Mouse (Mus musculus) neural tube, embryonic 15.5 days (tissue): Measurements from ENCODE around the gene Rnf41. TPM values are rescaled to one million over a fixed set of nuclear protein-coding genes. Genes with fewer than 3 reads are reported as not detected.

Source experiments
- ATAC-seq: fragments of 200-750 bp; cut with Nextera tagmentation; 2 replicates; pipeline ENCODE4 v1.8.0; 2017; ENCODE audit warnings: mild to moderate bottlenecking, moderate TSS enrichment, moderate library complexity; ENCODE audit not compliant: low FRiP score
- H3K27ac ChIP-seq: fragments of 300-500 bp; sonication (generic); replicated peaks from 2 replicates; pipeline ENCODE4 v1.5.1; 2015; ENCODE audit warnings: mild to moderate bottlenecking, inconsistent platforms
- H3K27me3 ChIP-seq: fragments of 300-500 bp; sonication (generic); replicated peaks from 2 replicates; pipeline ENCODE4 v1.6.1; 2015; ENCODE audit warnings: inconsistent platforms
- H3K36me3 ChIP-seq: fragments of 300-500 bp; sonication (generic); 2 replicates; pipeline ENCODE4 v1.6.1; 2015; ENCODE audit warnings: inconsistent platforms
- H3K4me1 ChIP-seq: fragments of 300-500 bp; sonication (generic); 2 replicates; pipeline ENCODE4 v1.6.1; 2015; ENCODE audit warnings: inconsistent platforms
- H3K4me2 ChIP-seq: fragments of 300-500 bp; sonication (generic); 2 replicates; pipeline ENCODE4 v1.6.1; 2015; ENCODE audit warnings: inconsistent platforms, mild to moderate bottlenecking, moderate library complexity
- H3K4me3 ChIP-seq: fragments of 300-500 bp; sonication (generic); replicated peaks from 2 replicates; pipeline ENCODE4 v1.5.1; 2015; ENCODE audit warnings: mild to moderate bottlenecking, inconsistent platforms
- H3K9ac ChIP-seq: fragments of 300-500 bp; sonication (generic); replicated peaks from 2 replicates; pipeline ENCODE4 v1.6.1; 2015; ENCODE audit warnings: mild to moderate bottlenecking, inconsistent platforms
- H3K9me3 ChIP-seq: fragments of 300-500 bp; sonication (generic); replicated peaks from 2 replicates; pipeline ENCODE4 v1.6.1; 2016; ENCODE audit warnings: inconsistent platforms
- WGBS: fragments of 180-500 bp; shearing (Covaris S2); methylation state at CpG from one replicate; pipeline ENCODE4 v1.1.7; 2015; ENCODE audit warnings: mixed read lengths; 5-methylcytosine and 5-hydroxymethylcytosine counted together
- polyA plus RNA-seq: library from polyadenylated mRNA; unstranded; fragments of >200 nt; fragmentation: Nextera tagmentation; extraction: Ambion mirVana; gene quantifications from 2 replicates; pipeline ENCODE4 v1.2.1, GENCODE M21; 2015

Rnf41 gene
- polyA plus RNA-seq, 1 experiment from 2014 or later: 80.5 TPM

DNA sequence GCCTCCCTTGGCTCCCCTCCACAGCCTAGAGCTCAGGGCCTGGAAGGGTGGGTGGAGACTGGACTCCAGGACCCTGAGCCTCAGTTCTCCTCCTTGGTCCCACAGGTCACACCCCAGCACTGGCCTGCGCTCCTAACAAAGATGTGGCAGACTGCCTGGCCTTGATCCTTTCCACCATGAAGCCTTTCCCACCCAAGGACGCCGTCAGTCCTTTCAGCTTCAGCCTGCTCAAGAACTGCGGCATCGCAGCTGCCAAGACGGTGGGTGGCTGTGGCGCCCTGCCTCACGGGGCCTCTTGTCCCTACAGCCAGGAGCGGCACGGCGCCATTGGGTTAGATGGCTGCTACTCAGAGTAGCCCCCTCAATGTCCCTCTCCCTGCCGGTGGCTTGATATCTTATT lies 21.1 kb upstream of the Rnf41 start:
- no peak overlapping the region for H3K27ac ChIP-seq
- H3K9me3 ChIP-seq: no peaks in the 10 kb centered on the region
- H3K9ac ChIP-seq: no peak overlapping the region
- no peaks in the 10 kb centered on the region for H3K27me3 ChIP-seq
- H3K4me3 ChIP-seq: no peak overlapping the region
- ATAC-seq: no peak
- peaks cover 88% of the 10 kb centered on the region for H3K36me3 ChIP-seq
- WGBS: 93% methylated on average over 12 of the region's 12 CpGs
- H3K4me2 ChIP-seq: no peak overlapping the region
- H3K4me1 ChIP-seq: no peaks in the 10 kb centered on the region

DNA sequence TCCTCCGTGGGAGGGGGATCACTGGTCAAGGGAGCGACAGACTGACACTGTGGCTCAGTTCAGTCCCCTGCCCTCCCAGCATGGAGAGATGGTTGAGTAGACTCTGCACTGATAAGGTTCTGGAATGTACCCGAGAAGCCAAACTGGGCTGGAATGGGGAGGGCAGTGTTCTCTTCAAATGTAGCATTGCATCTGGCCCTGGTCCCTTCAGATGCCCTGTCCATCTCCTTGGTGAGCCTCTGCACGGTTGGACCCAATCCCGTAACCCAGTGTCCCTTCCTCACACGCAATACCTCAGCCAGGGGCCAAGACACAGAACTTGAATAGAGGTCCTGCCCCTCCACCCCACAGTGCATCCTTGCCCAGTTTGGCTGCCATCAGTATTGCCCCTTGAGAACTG lies 19.6 kb upstream of the Rnf41 start:
- H3K27ac ChIP-seq: no peak overlapping the region
- no peak for ATAC-seq
- WGBS: 85% methylated on average over 6 of the region's 6 CpGs
- peaks cover 74% of the 10 kb centered on the region for H3K36me3 ChIP-seq
- no peak overlapping the region for H3K9ac ChIP-seq
- no peaks in the 10 kb centered on the region for H3K4me1 ChIP-seq
- no peaks in the 10 kb centered on the region for H3K9me3 ChIP-seq
- H3K4me2 ChIP-seq: no peak overlapping the region
- H3K27me3 ChIP-seq: no peaks in the 10 kb centered on the region
- H3K4me3 ChIP-seq: no peak overlapping the region

DNA sequence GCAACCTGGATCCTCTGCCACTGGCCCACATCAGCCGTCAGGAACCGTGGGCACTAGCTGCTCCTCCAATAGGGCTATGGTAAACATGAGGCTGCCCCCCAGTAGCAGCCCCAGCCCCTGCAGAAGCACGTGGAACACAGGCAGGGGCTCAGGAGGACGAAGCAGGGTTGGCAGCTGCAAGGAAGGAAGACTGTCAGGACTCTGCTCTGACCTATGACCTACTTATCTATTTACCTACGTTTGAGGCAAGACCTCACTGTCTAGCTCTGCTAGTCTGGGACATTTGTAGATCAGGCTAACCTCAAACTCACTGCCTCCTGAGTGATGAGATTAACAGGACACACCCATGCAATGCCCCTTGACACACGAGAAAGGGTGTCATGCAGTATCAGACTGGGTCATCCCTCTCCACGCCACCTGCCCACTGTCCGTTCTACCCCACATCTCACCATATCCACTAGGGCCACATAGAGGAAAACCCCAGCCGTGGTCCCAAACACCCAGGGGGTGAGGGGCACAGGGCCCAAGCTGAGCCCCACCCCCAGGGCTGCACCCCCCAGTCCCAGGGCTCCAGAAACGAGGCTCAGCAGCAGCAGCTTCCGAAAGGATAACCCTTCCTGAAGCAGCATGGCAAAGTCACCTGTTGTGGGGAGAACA lies 15.3 kb upstream of the Rnf41 start:
- peaks cover 31% of the 10 kb centered on the region for H3K36me3 ChIP-seq
- no peaks in the 10 kb centered on the region for H3K9me3 ChIP-seq
- no peak for ATAC-seq
- no peaks in the 10 kb centered on the region for H3K27me3 ChIP-seq
- H3K27ac ChIP-seq: no peak overlapping the region
- H3K4me1 ChIP-seq: no peaks in the 10 kb centered on the region
- WGBS: 78% methylated on average over 11 of the region's 11 CpGs
- no peak overlapping the region for H3K4me2 ChIP-seq
- no peak overlapping the region for H3K9ac ChIP-seq
- H3K4me3 ChIP-seq: no peak overlapping the region

DNA sequence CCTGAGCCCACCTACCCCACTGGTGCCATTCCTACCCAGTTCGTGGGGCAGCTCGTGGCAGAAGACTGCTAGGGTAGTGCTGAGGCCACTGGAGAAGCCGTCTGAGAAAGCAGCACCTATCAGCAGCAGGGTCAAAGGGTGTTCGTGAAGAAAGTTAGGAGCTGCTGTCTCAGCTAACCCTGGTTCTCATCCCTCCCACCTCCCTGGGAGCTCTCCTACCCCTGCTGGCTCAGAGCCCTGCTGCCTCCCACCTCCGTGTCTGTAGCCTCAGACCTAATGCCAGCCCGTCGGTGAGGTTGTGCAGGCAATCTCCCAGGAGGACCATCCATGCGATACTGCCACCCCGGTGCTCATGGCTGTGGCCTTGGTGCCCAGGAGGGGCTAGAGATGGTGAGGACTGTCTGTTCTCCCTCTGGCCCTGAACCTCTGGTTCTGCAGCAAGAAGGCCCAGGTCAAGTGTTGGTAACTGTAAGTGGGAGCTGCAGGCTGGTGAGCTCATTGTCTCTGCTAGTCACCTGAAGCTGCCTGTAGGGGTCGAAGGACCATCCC lies 14.7 kb upstream of the Rnf41 start:
- no peak for ATAC-seq
- H3K36me3 ChIP-seq: peaks cover 27% of the 10 kb centered on the region
- 65% methylated on average over 10 of the region's 10 CpGs for WGBS
- H3K9ac ChIP-seq: no peak overlapping the region
- no peak overlapping the region for H3K27ac ChIP-seq
- no peak overlapping the region for H3K4me2 ChIP-seq
- no peaks in the 10 kb centered on the region for H3K9me3 ChIP-seq
- H3K4me1 ChIP-seq: no peaks in the 10 kb centered on the region
- H3K27me3 ChIP-seq: no peaks in the 10 kb centered on the region
- H3K4me3 ChIP-seq: no peak overlapping the region

DNA sequence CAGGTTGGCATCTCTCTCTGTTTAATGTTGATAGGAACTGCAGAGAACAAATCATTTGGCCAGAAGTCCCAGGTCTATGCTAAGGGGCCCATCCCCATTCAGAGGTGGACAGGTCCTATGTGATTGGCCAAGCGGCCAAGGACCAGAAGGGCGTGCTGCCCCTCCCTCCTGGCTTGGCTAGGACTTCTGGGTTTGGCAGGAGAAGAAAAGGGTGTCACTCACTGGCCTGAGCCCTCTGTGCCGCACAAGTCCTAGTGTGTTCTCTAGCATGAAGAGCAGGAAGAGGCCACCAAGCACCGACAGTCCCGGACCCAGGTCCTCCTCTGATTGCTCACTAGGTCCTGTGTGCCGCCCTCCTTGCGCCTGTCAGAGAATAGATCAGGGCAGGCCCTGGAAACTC lies 14.0 kb upstream of the Rnf41 start:
- no peaks in the 10 kb centered on the region for H3K9me3 ChIP-seq
- WGBS: 61% methylated on average over 7 of the region's 7 CpGs
- H3K4me2 ChIP-seq: no peak overlapping the region
- no peaks in the 10 kb centered on the region for H3K4me1 ChIP-seq
- peaks cover 21% of the 10 kb centered on the region for H3K36me3 ChIP-seq
- no peak overlapping the region for H3K27ac ChIP-seq
- no peaks in the 10 kb centered on the region for H3K27me3 ChIP-seq
- no peak overlapping the region for H3K4me3 ChIP-seq
- ATAC-seq: no peak
- H3K9ac ChIP-seq: no peak overlapping the region

DNA sequence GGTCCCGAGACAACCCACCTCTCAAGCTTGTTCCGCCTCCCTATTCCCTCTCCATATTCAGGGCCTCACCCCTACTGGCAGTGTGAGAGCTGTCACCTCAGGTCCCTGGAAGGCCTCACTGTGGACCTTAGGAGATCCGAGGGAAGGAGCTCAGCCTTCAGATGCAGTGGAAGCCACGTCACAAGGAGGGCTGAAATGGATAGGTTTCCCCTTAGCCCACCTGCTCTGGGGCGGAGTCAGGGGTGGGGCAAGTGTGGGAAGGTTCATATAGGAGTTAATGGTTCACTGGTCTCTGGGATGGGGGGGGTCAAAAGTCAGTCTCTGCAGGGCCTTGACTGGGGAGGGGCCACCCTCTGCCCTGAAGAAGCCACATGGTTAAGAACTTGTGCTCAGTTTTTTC lies 11.1 kb upstream of the Rnf41 start:
- Histone ChIP-seq H3K9ac (no peak overlapping the region), H3K4me2 (no peak overlapping the region), H3K4me1 (no peaks in the 10 kb centered on the region), H3K36me3 (peaks cover 6% of the 10 kb centered on the region; the same call in 1 of the 2 replicates), H3K27me3 (no peaks in the 10 kb centered on the region), H3K9me3 (no peaks in the 10 kb centered on the region), H3K4me3 (no peak overlapping the region), H3K27ac (no peak overlapping the region)
- WGBS: 36% methylated on average over 5 of the region's 5 CpGs
- ATAC-seq: no peak

DNA sequence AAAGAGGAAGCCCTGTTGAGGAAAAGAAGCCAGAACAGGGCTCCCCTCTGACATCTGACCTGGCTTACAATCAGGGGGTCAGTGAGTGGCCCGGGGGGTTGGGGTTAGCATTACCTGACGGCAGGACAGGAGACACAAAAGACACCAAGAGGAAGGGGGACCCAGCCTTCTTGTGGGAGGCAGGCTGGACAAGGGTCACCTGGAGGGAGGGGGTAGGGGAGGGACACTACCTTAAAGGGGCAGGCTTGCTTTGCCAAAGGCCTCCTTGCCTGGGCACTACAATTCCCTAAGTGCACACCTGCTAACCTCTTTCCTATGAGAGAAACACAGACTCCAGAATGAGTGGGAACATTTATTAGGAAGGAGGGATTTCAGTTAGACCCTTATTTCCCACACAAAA lies 10.4 kb upstream of the Rnf41 start, which contains the start of gene Slc39a5:
TSS of gene Slc39a5 (minus strand) at position 174 of the 400 bp plus-strand sequence.
- Histone ChIP-seq H3K4me1 (no peaks in the 10 kb centered on the region), H3K9me3 (no peaks in the 10 kb centered on the region), H3K4me2 (no peak within 1 kb of the TSS), H3K9ac (no peak within 1 kb of the TSS), H3K27me3 (no peaks in the 10 kb centered on the region), H3K27ac (no peak within 1 kb of the TSS), H3K4me3 (no peak within 1 kb of the TSS), H3K36me3 (peaks cover 8% of the 10 kb centered on the region)
- ATAC-seq: no peak
- WGBS: 8% methylated on average over 2 of the region's 2 CpGs

DNA sequence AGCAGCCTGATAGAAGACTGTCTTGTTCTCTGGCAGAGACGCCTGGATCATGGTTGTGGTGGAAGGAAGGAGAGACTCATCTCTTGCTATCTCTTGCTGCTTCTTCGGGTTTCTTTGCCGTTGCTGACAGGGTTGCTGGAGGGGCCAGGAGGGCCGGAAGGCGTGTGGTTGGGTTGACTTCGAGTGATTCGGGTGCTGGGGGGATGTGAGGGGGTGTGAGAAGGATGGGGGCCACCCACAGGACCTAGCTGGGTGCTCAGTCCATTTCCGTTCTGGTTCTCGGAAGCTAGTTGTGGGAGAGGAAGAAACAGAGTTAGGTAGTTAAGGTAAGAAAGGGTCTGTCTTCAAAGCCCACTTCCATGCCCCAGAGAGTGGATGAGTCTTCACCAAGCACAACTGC lies 9.8 kb upstream of the Rnf41 start:
- H3K9me3 ChIP-seq: no peaks in the 10 kb centered on the region
- WGBS: 81% methylated on average over 9 of the region's 9 CpGs
- no peak overlapping the region for H3K27ac ChIP-seq
- H3K9ac ChIP-seq: no peak overlapping the region
- ATAC-seq: no peak
- H3K4me3 ChIP-seq: no peak overlapping the region
- H3K4me1 ChIP-seq: no peaks in the 10 kb centered on the region
- H3K4me2 ChIP-seq: no peak overlapping the region
- H3K27me3 ChIP-seq: no peaks in the 10 kb centered on the region
- H3K36me3 ChIP-seq: peaks cover 14% of the 10 kb centered on the region

DNA sequence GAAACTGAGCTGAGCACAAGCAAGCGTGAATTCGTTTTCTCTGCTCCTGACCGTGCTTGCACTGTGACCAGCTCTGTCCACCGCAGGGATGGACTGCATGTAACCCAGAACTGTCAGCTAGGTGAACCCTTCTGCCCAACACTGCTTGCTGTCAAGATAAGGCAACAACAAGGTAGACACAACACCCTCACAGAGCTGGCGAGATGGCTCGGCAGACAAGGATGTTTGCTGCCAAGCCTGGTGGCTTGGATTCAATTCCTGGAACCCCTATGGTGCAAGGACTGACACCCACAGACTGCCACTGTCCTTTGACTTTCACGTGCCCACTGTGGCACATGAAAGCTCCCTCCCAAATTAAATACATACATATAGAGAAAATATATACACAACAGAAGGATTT lies 7.5 kb upstream of the Rnf41 start:
- Histone ChIP-seq H3K27me3 (no peaks in the 10 kb centered on the region), H3K36me3 (peaks cover 16% of the 10 kb centered on the region), H3K4me3 (no peak overlapping the region), H3K9me3 (no peaks in the 10 kb centered on the region), H3K4me1 (peaks cover 11% of the 10 kb centered on the region), H3K9ac (no peak overlapping the region), H3K27ac (no peak overlapping the region), H3K4me2 (no peak overlapping the region)
- no peak for ATAC-seq
- WGBS: 92% methylated on average over 7 of the region's 7 CpGs

DNA sequence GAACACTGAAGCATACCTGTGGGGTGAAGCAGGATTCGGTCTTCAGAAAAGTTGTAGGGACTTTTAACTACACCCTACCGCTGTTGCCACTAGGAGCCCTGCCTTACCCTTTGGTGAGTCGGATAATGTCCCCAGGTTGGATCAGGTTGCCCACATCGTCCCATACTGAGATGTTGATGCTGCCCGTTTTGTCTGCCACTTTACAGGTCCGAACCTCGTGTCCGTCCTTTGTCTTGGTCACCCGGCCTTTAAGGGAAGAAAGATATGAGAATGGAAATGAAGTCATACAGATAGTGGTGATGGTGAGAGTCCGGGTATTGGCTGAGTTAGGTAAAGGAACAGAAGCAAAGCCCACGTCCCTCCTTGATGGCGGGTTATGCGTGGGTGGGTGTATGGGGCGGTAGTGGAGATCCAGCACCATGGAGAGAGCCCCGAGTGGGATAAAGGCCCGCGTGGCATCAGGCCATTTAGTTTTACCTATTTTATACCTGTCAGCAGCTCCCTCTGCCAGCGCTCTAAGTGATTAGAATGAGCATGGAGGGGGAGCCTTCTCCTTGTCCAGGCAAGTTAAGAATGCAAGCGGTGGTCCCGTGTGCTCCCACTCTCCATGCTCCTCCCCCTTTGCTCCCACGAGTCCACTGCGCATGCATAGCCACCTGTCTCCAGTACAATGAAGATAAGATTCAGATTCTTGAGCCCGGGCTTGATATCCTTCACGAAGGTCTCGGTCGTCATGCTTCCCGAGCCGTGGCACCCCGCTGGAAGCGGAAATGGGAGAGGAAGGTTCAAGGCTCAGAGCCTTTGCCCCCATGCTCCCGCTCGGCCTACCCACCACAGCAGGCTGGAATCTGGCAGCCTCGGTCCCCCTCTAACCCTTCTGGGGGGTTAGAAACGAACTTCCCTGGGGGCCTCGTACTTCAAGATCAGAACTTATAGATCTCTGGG lies 2.6 kb upstream of the Rnf41 start:
- 20% methylated on average over 35 of the region's 35 CpGs for WGBS
- Histone ChIP-seq H3K27ac (peak overlapping the region; percentile 98), H3K9me3 (no peaks in the 10 kb centered on the region), H3K36me3 (peaks cover 13% of the 10 kb centered on the region), H3K4me1 (peaks cover 43% of the 10 kb centered on the region), H3K4me3 (peak overlapping the region; percentile 97), H3K27me3 (no peaks in the 10 kb centered on the region), H3K4me2 (peak overlapping the region; percentile 97), H3K9ac (peak overlapping the region; percentile 70)
- ATAC-seq: peak; percentile 49

DNA sequence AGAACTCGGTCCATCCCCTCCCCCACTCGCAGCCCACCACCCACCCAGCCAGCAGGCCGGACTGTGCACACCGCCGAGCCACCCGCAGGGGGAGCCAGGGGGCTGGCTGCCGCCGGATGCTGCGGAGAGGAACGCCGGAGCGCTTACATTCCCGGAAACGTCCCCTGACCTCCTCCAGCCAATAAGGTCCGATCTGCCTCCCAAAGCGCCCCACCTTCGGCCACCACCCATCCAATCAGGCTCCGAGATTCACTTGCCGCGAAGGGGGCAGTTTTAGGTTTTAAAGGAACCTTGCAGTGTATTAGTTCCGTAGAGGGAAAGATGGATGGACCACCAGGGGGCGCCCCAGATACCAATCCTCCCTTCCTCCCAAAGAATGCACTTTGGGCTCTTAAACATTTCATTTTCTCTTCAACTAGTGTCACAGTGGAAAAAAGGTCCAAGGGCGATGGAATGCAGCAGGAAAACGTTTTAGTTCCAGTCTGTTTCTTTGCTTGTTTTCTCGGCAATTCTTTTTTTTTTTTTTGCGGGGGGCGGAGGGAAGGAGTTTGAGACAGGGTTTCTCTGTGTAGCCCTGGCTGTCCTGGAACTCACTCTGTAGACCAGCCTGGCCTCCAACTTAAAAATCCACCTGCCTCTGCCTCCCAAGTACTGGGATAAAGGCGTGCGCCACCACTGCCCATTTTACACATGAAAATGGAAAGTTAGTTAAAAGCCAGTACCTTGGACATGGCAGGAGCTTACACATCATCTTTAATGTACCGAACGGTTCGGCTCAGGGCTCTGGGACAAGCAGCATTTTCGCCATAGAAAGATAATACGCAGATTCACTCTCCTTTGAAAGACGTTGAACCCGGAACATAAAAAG lies 1.5 kb upstream of the Rnf41 start:
- Histone ChIP-seq H3K36me3 (peaks cover 17% of the 10 kb centered on the region), H3K4me1 (peaks cover 51% of the 10 kb centered on the region), H3K4me3 (peak overlapping the region; percentile 97), H3K27me3 (no peaks in the 10 kb centered on the region), H3K27ac (peak overlapping the region; percentile 98), H3K4me2 (peak overlapping the region; percentile 97), H3K9ac (peak overlapping the region; percentile 95), H3K9me3 (no peaks in the 10 kb centered on the region)
- 6% methylated on average over 36 of the region's 36 CpGs for WGBS
- peak; percentile 88 for ATAC-seq
